Mouse (Mus musculus) c-Kit-positive CD71-positive TER-119-positive erythroid progenitor cells, embryonic 14.5 days (primary cell): ENCODE data around the gene Fbln5.

Experiments used
- DNase-seq: peaks from one replicate; pipeline ENCODE4 v3.0.0-alpha.2; 2013; ENCODE audit warnings: low spot score

The Fbln5 gene

GRCm38 (mm10) chr12:101762054-101762453 is 56.8 kb downstream of the Fbln5 start:
- DNase-seq, result no peak

GRCm38 (mm10) chr12:101759440-101760045 is 59.3 kb downstream of the Fbln5 start:
- no peak for DNase-seq

- DNase-seq, result no peak
Observed at GRCm38 (mm10) chr12:101758698-101759097, 60.2 kb downstream of the Fbln5 start.

- DNase-seq, result no peak
Observed at GRCm38 (mm10) chr12:101742375-101742774, 76.5 kb downstream of the Fbln5 start.

GRCm38 (mm10) chr12:101740486-101740885 is 78.4 kb downstream of the Fbln5 start:
- DNase-seq, result no peak

GRCm38 (mm10) chr12:101740045-101740444 is 78.8 kb downstream of the Fbln5 start:
- no peak for DNase-seq

GRCm38 (mm10) chr12:101718755-101719150 is 100.1 kb downstream of the Fbln5 start:
- no peak for DNase-seq

GRCm38 (mm10) chr12:101718054-101718754 is 100.7 kb downstream of the Fbln5 start, which contains the start of gene Tc2n:
Gene Tc2n, minus strand, starts transcription at chr12:101718523.
- peak; percentile 20 for DNase-seq

GRCm38 (mm10) chr12:101699176-101699575 is 119.7 kb downstream of the Fbln5 start:
- no peak for DNase-seq
